Mouse (Mus musculus) liver, adult 2 months (tissue): ENCODE measurements around the gene Wfikkn2. TPM values are rescaled to one million over a fixed set of nuclear protein-coding genes. Genes with fewer than 3 reads are reported as not detected.

Experiments
- DNase-seq: peaks from one replicate; pipeline ENCODE4 v3.0.0-alpha.2; 2011; ENCODE audit warnings: low read depth, low spot score; ENCODE audit errors: extremely low read depth
- H3K27ac ChIP-seq: fragments of 200-500 bp; replicated peaks from 2 replicates; pipeline ENCODE4 v1.5.1; 2012; ENCODE audit warnings: low read depth, mild to moderate bottlenecking, control low read depth, inconsistent platforms, low read length; ENCODE audit not compliant: insufficient read depth
- H3K27me3 ChIP-seq: fragments of 200-500 bp; 2 replicates; pipeline ENCODE4 v1.6.1; 2012; ENCODE audit warnings: mild to moderate bottlenecking, moderate library complexity, low read length, inconsistent platforms; ENCODE audit not compliant: control insufficient read depth, insufficient read depth
- H3K36me3 ChIP-seq: fragments of 200-500 bp; 2 replicates; pipeline ENCODE4 v1.6.1; 2012; ENCODE audit warnings: low read length, inconsistent platforms; ENCODE audit not compliant: control insufficient read depth, insufficient read depth
- H3K4me1 ChIP-seq: fragments of 200-500 bp; 2 replicates; pipeline ENCODE4 v1.6.1; 2011; ENCODE audit warnings: low read length; ENCODE audit not compliant: control insufficient read depth, insufficient read depth
- H3K4me3 ChIP-seq: fragments of 200-500 bp; 2 replicates; pipeline ENCODE4 v1.5.1; 2011; ENCODE audit warnings: low read depth, mild to moderate bottlenecking, control low read depth, low read length, moderate library complexity; ENCODE audit not compliant: insufficient read depth
- H3K79me2 ChIP-seq: fragments of 200-500 bp; 2 replicates; pipeline ENCODE4 v1.6.1; 2012; ENCODE audit warnings: inconsistent platforms, mild to moderate bottlenecking, low read length, moderate library complexity; ENCODE audit not compliant: control insufficient read depth, insufficient read depth
- H3K9ac ChIP-seq: fragments of 200-500 bp; 2 replicates; pipeline ENCODE4 v1.6.1; 2012; ENCODE audit warnings: low read depth, mild to moderate bottlenecking, control low read depth, inconsistent platforms, low read length
- CTCF ChIP-seq: fragments of 200-500 bp; IDR thresholded peaks from 2 replicates; pipeline ENCODE4 v1.5.1; 2011; ENCODE audit warnings: low read depth, low read length, control low read depth
- POLR2A ChIP-seq: fragments of 200-500 bp; IDR thresholded peaks from 2 replicates; pipeline ENCODE4 v1.6.1; 2011; ENCODE audit warnings: low read length, control low read depth; ENCODE audit not compliant: insufficient read depth; ENCODE audit errors: extremely low read depth
- WGBS: fragments of 180-500 bp; shearing (Covaris S2); methylation state at CpG from one replicate; pipeline ENCODE4 v1.1.7; 2018; 5-methylcytosine and 5-hydroxymethylcytosine counted together
- polyA plus RNA-seq: library from polyadenylated mRNA; depleted of rRNA; stranded (reverse); fragments of >200 nt; gene quantifications from 2 replicates; pipeline ENCODE4 v1.2.3, GENCODE M21; 2012; rRNA removed
- total RNA-seq: library from RNA; depleted of rRNA; stranded (reverse); fragments of >200 nt; gene quantifications from 2 replicates; pipeline ENCODE4 v1.2.3, GENCODE M21; 2014; rRNA removed

Gene Wfikkn2
- total RNA-seq, result under 0.01 TPM in 1 of 2 replicates, not detected in the other
- 0.04 TPM in 1 of 2 replicates, not detected in the other for polyA plus RNA-seq

GRCm38 (mm10) chr11:94245955-94246788 is at the start of gene Wfikkn2:
Gene Wfikkn2 (minus strand): TSS chr11:94246005.
- Histone ChIP-seq H3K27me3 (peaks cover 3% of the 10 kb centered on the region; the same call in 1 of the 2 replicates), H3K4me1 (no peaks in the 10 kb centered on the region), H3K79me2 (no peaks in the 10 kb centered on the region), H3K9ac (no peak within 1 kb of the TSS), H3K4me3 (no peak within 1 kb of the TSS), H3K27ac (no peak within 1 kb of the TSS), H3K36me3 (no peaks in the 10 kb centered on the region)
- DNase-seq, result no peak
- WGBS, result 88% methylated on average over 17 of the region's 17 CpGs
- no peak for TF ChIP-seq CTCF
- no peak for TF ChIP-seq POLR2A

GRCm38 (mm10) chr11:94294996-94295845 is 49.4 kb upstream of the Wfikkn2 start:
- 89% methylated on average over 9 of the region's 9 CpGs for WGBS
- H3K27ac ChIP-seq, result no peak overlapping the region
- no peaks in the 10 kb centered on the region for H3K4me1 ChIP-seq
- H3K79me2 ChIP-seq, result no peaks in the 10 kb centered on the region; the same call in 1 of the 2 replicates
- H3K4me3 ChIP-seq, result no peak overlapping the region
- DNase-seq, result no peak
- peaks cover 83% of the 10 kb centered on the region for H3K36me3 ChIP-seq
- TF ChIP-seq CTCF (no peak), POLR2A (no peak)
- H3K9ac ChIP-seq, result no peak overlapping the region
- H3K27me3 ChIP-seq, result no peaks in the 10 kb centered on the region

- Histone ChIP-seq H3K4me3 (no peak overlapping the region), H3K79me2 (no peaks in the 10 kb centered on the region), H3K27me3 (no peaks in the 10 kb centered on the region), H3K4me1 (no peaks in the 10 kb centered on the region), H3K9ac (no peak overlapping the region), H3K27ac (no peak overlapping the region), H3K36me3 (peaks cover 72% of the 10 kb centered on the region)
- no peak for TF ChIP-seq POLR2A
- no peak for TF ChIP-seq CTCF
- DNase-seq, result no peak
- 93% methylated on average over 10 of the region's 10 CpGs for WGBS
Observed at GRCm38 (mm10) chr11:94290062-94290740, 44.4 kb upstream of the Wfikkn2 start.

- 93% methylated on average over 5 of the region's 5 CpGs for WGBS
- TF ChIP-seq POLR2A (no peak), CTCF (no peak)
- Histone ChIP-seq H3K9ac (no peak overlapping the region), H3K27ac (no peak overlapping the region), H3K36me3 (peaks cover 49% of the 10 kb centered on the region), H3K4me3 (no peak overlapping the region), H3K79me2 (no peaks in the 10 kb centered on the region), H3K27me3 (no peaks in the 10 kb centered on the region), H3K4me1 (peaks cover 8% of the 10 kb centered on the region)
- no peak for DNase-seq
Observed at GRCm38 (mm10) chr11:94287105-94287504, 41.3 kb upstream of the Wfikkn2 start.

- H3K4me1 ChIP-seq, result peaks cover 16% of the 10 kb centered on the region
- 92% methylated on average over 11 of the region's 11 CpGs for WGBS
- peak; percentile 39 for DNase-seq
- no peak for TF ChIP-seq CTCF
- no peak for TF ChIP-seq POLR2A
- no peaks in the 10 kb centered on the region for H3K79me2 ChIP-seq
- H3K27me3 ChIP-seq, result no peaks in the 10 kb centered on the region
- no peak overlapping the region for H3K9ac ChIP-seq
- peaks cover 41% of the 10 kb centered on the region for H3K36me3 ChIP-seq
- H3K27ac ChIP-seq, result no peak overlapping the region
- H3K4me3 ChIP-seq, result no peak overlapping the region
Observed at GRCm38 (mm10) chr11:94285886-94286574, 40.2 kb upstream of the Wfikkn2 start.
